Mouse (Mus musculus): ENCODE measurements around the gene Ndufa3. TPM values are rescaled to one million over a fixed set of nuclear protein-coding genes. Genes with fewer than 3 reads are reported as not detected.

Gene Ndufa3
- polyA plus RNA-seq, 1 experiment from 2014 or later: 483 TPM

Small RNAs within 50 kb of the gene (microRNA-seq; reads per million reads assigned to microRNA genes)
- gene Gm25100 (ENCODE audit: borderline number of aligned reads) (not detected), gene Mir3572 (ENCODE audit: borderline number of aligned reads) (1.9 reads per million, percentile 5 among the genes with 10 or more reads in this experiment)

Other genes starting within 250 kb of the Ndufa3 start
- 2.2 and 3.0 TPM in 2 replicates for gene Cacng8, start 226.7 kb upstream of the Ndufa3 start, polyA plus RNA-seq (2015; fragmentation: Nextera tagmentation; extraction: Ambion mirVana)
- 5.1 and 7.3 TPM in 2 replicates for gene Cacng6, start 193.2 kb upstream of the Ndufa3 start, polyA plus RNA-seq (2015; fragmentation: Nextera tagmentation; extraction: Ambion mirVana)
- 0.17 and 0.81 TPM in 2 replicates for gene Tarm1, start 114.7 kb upstream of the Ndufa3 start, polyA plus RNA-seq (2015; fragmentation: Nextera tagmentation; extraction: Ambion mirVana)
- 0.83 and 1.0 TPM in 2 replicates for gene Oscar, start 1.2 kb upstream of the Ndufa3 start, polyA plus RNA-seq (2015; fragmentation: Nextera tagmentation; extraction: Ambion mirVana)
- 27.1 and 28.3 TPM in 2 replicates for gene Tfpt, start 12.6 kb downstream of the Ndufa3 start, polyA plus RNA-seq (2015; fragmentation: Nextera tagmentation; extraction: Ambion mirVana)
- gene Prpf31, start 12.6 kb downstream of the Ndufa3 start, polyA plus RNA-seq (2015; fragmentation: Nextera tagmentation; extraction: Ambion mirVana): 87.1 and 94.3 TPM in 2 replicates
- gene Cnot3, start 27.9 kb downstream of the Ndufa3 start, polyA plus RNA-seq (2015; fragmentation: Nextera tagmentation; extraction: Ambion mirVana): 59.0 and 65.3 TPM in 2 replicates
- gene Leng1, start 48.5 kb downstream of the Ndufa3 start, polyA plus RNA-seq (2015; fragmentation: Nextera tagmentation; extraction: Ambion mirVana): 20.1 and 22.3 TPM in 2 replicates
- 9.5 and 14.3 TPM in 2 replicates for gene Tmc4, start 60.2 kb downstream of the Ndufa3 start, polyA plus RNA-seq (2015; fragmentation: Nextera tagmentation; extraction: Ambion mirVana)
- gene Tsen34, start 75.5 kb downstream of the Ndufa3 start, polyA plus RNA-seq (2015; fragmentation: Nextera tagmentation; extraction: Ambion mirVana): 275 and 298 TPM in 2 replicates
- 53.8 and 62.4 TPM in 2 replicates for gene Mboat7, start 76.2 kb downstream of the Ndufa3 start, polyA plus RNA-seq (2015; fragmentation: Nextera tagmentation; extraction: Ambion mirVana)
- gene Rps9, start 86.6 kb downstream of the Ndufa3 start, polyA plus RNA-seq (2015; fragmentation: Nextera tagmentation; extraction: Ambion mirVana): 1,464 and 1,578 TPM in 2 replicates
- gene Pirb, start 103.0 kb downstream of the Ndufa3 start, polyA plus RNA-seq (2015; fragmentation: Nextera tagmentation; extraction: Ambion mirVana): 1.4 and 1.6 TPM in 2 replicates
- not detected in 2 replicates for gene Gm15448, start 208.3 kb downstream of the Ndufa3 start, polyA plus RNA-seq (2015; fragmentation: Nextera tagmentation; extraction: Ambion mirVana)
- gene Pira2, start 227.7 kb downstream of the Ndufa3 start, polyA plus RNA-seq (2015; fragmentation: Nextera tagmentation; extraction: Ambion mirVana): 0.41 and 0.52 TPM in 2 replicates